Mouse (Mus musculus) embryonic fibroblast, embryonic 13.5 days (primary cell): Measurements from ENCODE around the gene Col25a1.

ENCODE experiments used
- CTCF ChIP-seq: IDR thresholded peaks from 2 replicates; pipeline ENCODE4 v1.5.1; 2011; ENCODE audit warnings: mild to moderate bottlenecking, control low read depth, low read length, moderate library complexity, borderline replicate concordance; ENCODE audit not compliant: insufficient read depth
- POLR2A ChIP-seq: IDR thresholded peaks from 2 replicates; pipeline ENCODE4 v1.6.1; 2011; ENCODE audit warnings: low read depth, mild to moderate bottlenecking, control low read depth, low read length, moderate library complexity

DNA sequence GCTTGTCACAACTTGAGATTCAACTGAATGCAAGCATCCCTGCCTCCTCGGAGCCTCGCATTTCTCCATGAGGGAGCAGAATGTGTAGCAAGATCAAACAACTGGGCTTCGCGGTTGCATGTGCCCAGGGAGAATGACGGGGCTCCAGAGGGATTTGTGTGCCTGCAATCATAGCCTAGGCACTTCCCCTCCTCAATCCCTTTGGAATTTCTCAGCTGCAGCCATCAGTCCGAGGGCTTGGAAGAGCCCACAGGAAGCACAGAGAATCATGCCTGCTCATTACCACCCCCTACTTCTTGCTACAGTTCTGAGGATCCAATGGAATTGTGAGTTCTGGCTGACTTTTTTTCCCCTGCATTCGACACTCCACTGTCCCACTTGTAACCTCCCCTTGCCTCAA lies 241.8 kb downstream of the Col25a1 start:
- no peak for TF ChIP-seq POLR2A
- TF ChIP-seq CTCF, result no peak
